Mouse (Mus musculus) liver, embryonic 11.5 days (tissue): Measurements from ENCODE around the gene Dusp19. TPM values are rescaled to one million over a fixed set of nuclear protein-coding genes. Genes with fewer than 3 reads are reported as not detected.

Source experiments
- ATAC-seq: fragments of 200-750 bp; cut with Nextera tagmentation; replicated peaks from 2 replicates; pipeline ENCODE4 v1.8.0; 2017; ENCODE audit warnings: moderate number of reproducible peaks, mild to moderate bottlenecking, moderate TSS enrichment, moderate library complexity; ENCODE audit not compliant: low FRiP score
- DNase-seq: peaks from one replicate; pipeline ENCODE4 v3.0.0-alpha.2; 2017; ENCODE audit warnings: low spot score
- H3K27ac ChIP-seq: fragments of 300-500 bp; sonication (generic); 2 replicates; pipeline ENCODE4 v1.5.1; 2014; ENCODE audit warnings: mild to moderate bottlenecking, low read depth, low read length, control low read depth
- H3K27me3 ChIP-seq: fragments of 300-500 bp; sonication (generic); replicated peaks from 2 replicates; pipeline ENCODE4 v1.6.1; 2014; ENCODE audit warnings: low read length, mixed read lengths; ENCODE audit not compliant: control insufficient read depth, insufficient read depth
- H3K36me3 ChIP-seq: fragments of 300-500 bp; sonication (generic); 2 replicates; pipeline ENCODE4 v1.6.1; 2014; ENCODE audit warnings: mild to moderate bottlenecking, low read length, moderate library complexity, mixed read lengths; ENCODE audit not compliant: control insufficient read depth, insufficient read depth
- H3K4me1 ChIP-seq: fragments of 300-500 bp; sonication (generic); replicated peaks from 2 replicates; pipeline ENCODE4 v1.6.1; 2014; ENCODE audit warnings: low read length, mixed read lengths; ENCODE audit not compliant: control insufficient read depth, insufficient read depth
- H3K4me2 ChIP-seq: fragments of 300-500 bp; sonication (generic); 2 replicates; pipeline ENCODE4 v1.6.1; 2014; ENCODE audit warnings: mild to moderate bottlenecking, control low read depth, moderate library complexity
- H3K4me3 ChIP-seq: fragments of 300-500 bp; sonication (generic); 2 replicates; pipeline ENCODE4 v1.5.1; 2014; ENCODE audit warnings: low read depth, low read length, control low read depth
- H3K9ac ChIP-seq: fragments of 300-500 bp; sonication (generic); 2 replicates; pipeline ENCODE4 v1.6.1; 2014; ENCODE audit warnings: low read depth, low read length, control low read depth
- H3K9me3 ChIP-seq: fragments of 300-500 bp; sonication (generic); 2 replicates; pipeline ENCODE4 v1.6.1; 2016; ENCODE audit warnings: low read length, inconsistent platforms, mixed read lengths; ENCODE audit not compliant: control insufficient read depth
- WGBS: fragments of 180-500 bp; shearing (Covaris S2); extraction: QIAGEN DNeasy Blood & Tissue Kit; methylation state at CpG from one replicate; pipeline ENCODE4 v1.1.7; 2014; 5-methylcytosine and 5-hydroxymethylcytosine counted together
- polyA plus RNA-seq: library from polyadenylated mRNA; unstranded; fragments of >200 nt; fragmentation: Nextera tagmentation; extraction: Ambion mirVana; gene quantifications from 2 replicates; pipeline ENCODE4 v1.2.1, GENCODE M21; 2014

Gene Dusp19
- 16.1 and 18.6 TPM in 2 replicates for polyA plus RNA-seq

DNA sequence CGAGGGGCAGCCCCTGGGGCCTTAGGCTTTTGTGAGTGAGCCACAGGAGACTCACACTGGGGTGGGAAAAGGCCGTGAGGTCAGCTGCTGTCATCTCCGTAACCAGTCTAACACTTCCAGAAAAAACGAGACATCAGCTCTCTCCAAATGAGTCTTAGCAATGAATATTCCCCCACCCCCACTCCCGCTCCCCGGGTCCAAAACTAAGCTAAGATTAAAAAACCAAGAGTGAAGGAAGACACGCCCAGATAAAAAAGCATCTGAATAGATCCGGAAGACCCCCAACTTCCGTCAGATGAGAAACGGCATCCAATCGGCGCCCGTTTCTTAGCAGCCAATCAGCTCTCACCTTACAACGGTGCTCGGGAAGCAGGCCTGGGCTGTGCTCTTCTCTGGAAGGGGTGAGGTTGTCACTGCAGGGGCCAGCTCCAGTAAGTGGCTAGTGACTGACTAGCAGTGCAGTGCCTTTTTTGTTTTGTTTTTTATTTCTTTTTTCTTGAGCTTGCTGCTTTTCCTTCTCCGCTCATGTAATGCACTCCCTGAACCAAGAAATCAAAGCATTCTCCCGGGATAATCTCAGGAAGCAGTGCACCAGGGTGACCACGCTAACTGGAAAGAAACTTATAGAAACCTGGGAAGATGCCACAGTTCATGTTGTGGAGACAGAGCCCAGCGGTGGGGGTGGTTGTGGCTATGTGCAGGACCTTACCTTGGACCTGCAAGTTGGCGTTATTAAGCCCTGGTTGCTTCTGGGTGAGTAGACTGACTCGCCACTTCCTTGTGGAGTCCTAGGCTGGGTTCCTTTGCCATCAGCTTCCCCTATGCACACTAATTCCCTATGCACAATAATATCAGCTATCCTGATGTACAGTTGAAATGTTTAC lies at the start of gene Dusp19, which contains the start of gene Nup35:
TSS of gene Dusp19 (plus strand) at position 192 of the 884 bp plus-strand sequence.
TSS of gene Nup35 (plus strand) at position 383 of the 884 bp plus-strand sequence.
- peak within 1 kb of the TSS; percentile 40; the same call in 1 of the 2 replicates for H3K27ac ChIP-seq
- H3K9ac ChIP-seq = peak within 1 kb of the TSS; percentile 84
- DNase-seq (peak; percentile 81), ATAC-seq (peak; percentile 100)
- H3K9me3 ChIP-seq = no peaks in the 10 kb centered on the region
- H3K4me1 ChIP-seq = no peaks in the 10 kb centered on the region
- H3K27me3 ChIP-seq = no peaks in the 10 kb centered on the region
- peak within 1 kb of the TSS; percentile 73 for H3K4me3 ChIP-seq
- H3K4me2 ChIP-seq = peak within 1 kb of the TSS; percentile 85
- peaks cover 2% of the 10 kb centered on the region; the same call in 1 of the 2 replicates for H3K36me3 ChIP-seq
- 3% methylated on average over 21 of the region's 21 CpGs for WGBS

GRCm38 (mm10) chr2:80567411-80567810 lies 49.4 kb upstream of the Dusp19 start:
- Histone ChIP-seq H3K9me3 (no peaks in the 10 kb centered on the region), H3K9ac (no peak overlapping the region), H3K27ac (no peak overlapping the region), H3K4me2 (no peak overlapping the region), H3K36me3 (no peaks in the 10 kb centered on the region), H3K27me3 (no peaks in the 10 kb centered on the region), H3K4me3 (no peak overlapping the region), H3K4me1 (no peaks in the 10 kb centered on the region)
- ATAC-seq (no peak), DNase-seq (no peak)
- WGBS = 88% methylated on average over 4 of the region's 4 CpGs

DNA sequence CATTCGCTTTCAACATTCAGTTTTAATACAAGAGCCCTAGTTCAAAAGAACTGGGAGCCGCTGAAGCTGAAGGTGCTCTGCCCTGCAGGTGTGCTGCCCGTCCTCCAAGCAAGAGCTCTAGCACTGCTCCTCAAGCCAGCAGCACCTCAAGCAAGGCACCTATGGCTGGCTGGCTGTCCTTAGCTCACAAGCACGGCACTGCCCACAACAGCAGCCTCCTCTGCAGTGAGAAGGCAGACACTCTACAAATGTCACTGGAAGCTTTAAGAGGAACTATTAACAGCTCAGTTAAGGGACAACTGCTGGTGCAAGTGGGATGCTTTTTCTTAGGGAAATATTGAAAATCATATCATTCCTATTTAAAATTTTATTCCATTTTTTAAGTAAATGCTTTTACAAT lies 46.2 kb upstream of the Dusp19 start:
- H3K9ac ChIP-seq = no peak overlapping the region
- no peak for DNase-seq
- H3K9me3 ChIP-seq = no peaks in the 10 kb centered on the region
- no peaks in the 10 kb centered on the region for H3K36me3 ChIP-seq
- H3K4me1 ChIP-seq = no peaks in the 10 kb centered on the region
- 72% methylated on average over 4 of the region's 4 CpGs for WGBS
- H3K4me3 ChIP-seq = no peak overlapping the region
- no peak for ATAC-seq
- no peak overlapping the region for H3K27ac ChIP-seq
- H3K4me2 ChIP-seq = no peak overlapping the region
- H3K27me3 ChIP-seq = no peaks in the 10 kb centered on the region

DNA sequence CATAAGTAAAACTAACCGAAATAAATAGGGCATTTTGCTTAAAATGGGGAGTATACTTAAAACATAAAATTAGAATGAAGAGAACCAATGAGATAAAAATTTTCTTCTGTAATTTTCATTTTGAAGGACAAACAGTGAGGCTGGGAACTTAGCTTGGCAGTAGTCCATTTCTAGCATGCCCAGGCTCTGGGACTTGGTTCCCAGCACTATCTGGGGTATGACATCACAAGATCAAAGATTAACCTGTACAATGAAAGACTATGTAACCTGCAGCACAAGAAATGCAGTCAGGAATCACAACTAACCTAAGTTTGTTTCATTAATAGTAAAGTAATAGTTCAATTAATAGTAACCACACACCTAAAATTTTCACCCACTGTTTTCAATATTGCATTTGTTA lies 39.6 kb upstream of the Dusp19 start:
- peaks cover 7% of the 10 kb centered on the region for H3K4me1 ChIP-seq
- no peak overlapping the region for H3K4me3 ChIP-seq
- H3K27ac ChIP-seq = no peak overlapping the region
- H3K9me3 ChIP-seq = no peaks in the 10 kb centered on the region
- DNase-seq (no peak), ATAC-seq (no peak)
- H3K27me3 ChIP-seq = no peaks in the 10 kb centered on the region; the same call in 1 of the 2 replicates
- H3K36me3 ChIP-seq = no peaks in the 10 kb centered on the region
- H3K4me2 ChIP-seq = no peak overlapping the region
- 96% methylated on average over 1 of the region's 1 CpGs for WGBS
- H3K9ac ChIP-seq = no peak overlapping the region

DNA sequence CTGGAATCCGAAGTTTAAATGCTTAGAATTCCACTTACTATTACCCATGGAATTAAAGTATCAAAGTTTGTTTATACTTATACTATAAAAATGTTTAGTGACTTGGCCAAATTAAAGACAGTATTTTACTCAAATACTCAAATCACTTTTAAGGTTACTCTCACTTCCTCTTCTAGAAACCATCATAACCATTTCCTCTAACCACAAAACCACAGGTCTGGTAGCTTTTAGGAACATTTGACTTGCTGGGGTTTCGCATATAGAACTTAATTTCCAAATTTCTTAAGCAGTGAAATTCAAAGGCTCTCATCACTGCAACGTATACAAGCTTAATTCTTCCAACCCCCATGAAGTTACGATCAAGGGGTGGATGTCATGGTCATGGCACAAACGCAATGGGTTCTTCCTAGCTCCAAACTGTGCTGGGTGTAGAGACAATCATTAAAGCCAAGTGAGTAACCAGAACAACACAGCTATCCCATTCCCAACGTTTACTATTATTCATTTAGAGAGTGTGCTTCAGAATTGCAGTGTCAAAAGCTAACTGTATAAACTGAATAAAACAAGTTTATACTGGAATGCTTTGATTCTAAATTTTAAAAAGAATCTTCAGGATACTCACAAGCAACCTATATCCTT lies 37.5 kb upstream of the Dusp19 start:
- Histone ChIP-seq H3K4me3 (peak overlapping the region; percentile 30), H3K4me1 (peaks cover 7% of the 10 kb centered on the region), H3K4me2 (peak overlapping the region; percentile 87), H3K27me3 (no peaks in the 10 kb centered on the region; the same call in 1 of the 2 replicates), H3K9me3 (peaks cover 2% of the 10 kb centered on the region; the same call in 1 of the 2 replicates), H3K36me3 (no peaks in the 10 kb centered on the region), H3K27ac (no peak overlapping the region), H3K9ac (no peak overlapping the region)
- WGBS = 33% methylated on average over 6 of the region's 6 CpGs
- ATAC-seq = no peak
- DNase-seq = no peak

DNA sequence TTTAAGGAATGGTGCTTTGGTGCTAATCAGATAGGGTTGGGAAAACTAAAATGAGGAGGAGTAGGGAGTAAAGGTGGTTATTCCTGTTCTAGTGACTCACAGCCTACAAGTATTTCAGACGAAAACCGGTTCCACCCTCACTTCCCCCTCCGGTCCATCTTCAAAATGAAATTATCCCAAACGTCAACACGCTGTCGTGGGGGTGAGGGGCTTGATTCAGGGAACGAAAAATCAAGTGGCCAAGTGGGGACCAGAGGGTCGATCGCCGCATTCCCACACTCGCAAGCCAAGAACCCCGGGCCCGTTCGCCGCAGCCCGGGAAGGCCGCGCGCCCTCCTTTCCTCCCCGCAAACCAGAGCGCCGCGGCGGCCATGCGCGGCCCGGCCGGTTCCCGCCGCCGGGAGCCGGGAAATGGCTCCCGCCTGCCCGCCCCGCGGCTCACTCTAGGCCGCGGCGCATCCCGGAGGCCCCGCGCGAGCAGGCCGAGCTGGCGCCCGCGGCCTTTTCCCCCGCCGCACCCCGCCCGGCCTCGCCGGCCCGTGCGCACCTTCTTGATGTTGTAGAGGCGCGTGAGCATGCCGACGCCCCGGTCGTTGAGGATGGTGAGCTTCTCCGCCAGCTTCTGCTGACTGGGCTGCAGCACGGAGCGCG lies 36.4 kb upstream of the Dusp19 start:
- Histone ChIP-seq H3K27me3 (no peaks in the 10 kb centered on the region; the same call in 1 of the 2 replicates), H3K36me3 (no peaks in the 10 kb centered on the region), H3K9me3 (peaks cover 2% of the 10 kb centered on the region; the same call in 1 of the 2 replicates), H3K4me2 (peak overlapping the region; percentile 87), H3K27ac (peak overlapping the region; percentile 96), H3K9ac (peak overlapping the region; percentile 94), H3K4me3 (peak overlapping the region; percentile 89), H3K4me1 (peaks cover 7% of the 10 kb centered on the region)
- ATAC-seq (peak; percentile 66), DNase-seq (peak; percentile 55)
- WGBS = under 1% methylated on average over 62 of the region's 65 CpGs

DNA sequence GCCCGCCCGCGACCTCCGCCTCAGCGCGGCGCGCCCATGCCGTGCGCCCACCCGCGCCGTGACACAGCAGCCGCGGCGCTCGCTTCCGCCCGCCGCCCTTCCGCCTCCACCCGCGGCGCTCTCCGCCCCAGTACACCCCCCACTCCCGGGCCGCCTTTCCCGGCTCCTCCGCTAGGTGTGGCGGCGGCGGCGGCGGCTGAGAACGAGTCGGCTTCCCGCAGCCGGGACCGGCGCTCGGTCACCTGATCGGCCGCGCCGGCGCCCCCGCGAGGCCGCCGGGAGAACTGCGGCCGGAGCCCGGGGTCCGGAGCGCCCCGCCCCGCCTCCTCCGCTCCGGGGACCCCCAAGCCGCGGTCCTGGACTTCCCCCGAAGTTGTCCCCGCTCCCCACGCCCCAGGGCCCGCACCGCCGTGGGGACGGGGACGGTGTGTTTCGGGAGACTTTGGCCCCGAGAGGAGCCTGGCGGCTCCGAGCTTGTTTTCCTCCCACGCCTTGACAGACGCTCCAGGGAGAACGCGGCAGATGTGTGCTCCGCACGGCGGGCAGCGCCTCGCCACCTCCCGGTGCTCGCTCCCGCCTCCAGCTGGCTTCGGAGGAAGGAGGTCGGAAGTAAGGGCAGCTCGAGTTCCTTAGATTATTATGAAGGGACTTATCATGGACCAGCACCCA lies 35.7 kb upstream of the Dusp19 start, which contains the start of gene Nckap1:
TSS of gene Nckap1 (minus strand) at position 338 of the 669 bp plus-strand sequence.
- WGBS = under 1% methylated on average over 70 of the region's 88 CpGs
- Histone ChIP-seq H3K9ac (peak within 1 kb of the TSS; percentile 94), H3K36me3 (no peaks in the 10 kb centered on the region), H3K4me2 (peak within 1 kb of the TSS; percentile 87), H3K4me3 (peak within 1 kb of the TSS; percentile 89), H3K4me1 (peaks cover 7% of the 10 kb centered on the region), H3K27ac (peak within 1 kb of the TSS; percentile 96), H3K9me3 (peaks cover 2% of the 10 kb centered on the region; the same call in 1 of the 2 replicates), H3K27me3 (no peaks in the 10 kb centered on the region; the same call in 1 of the 2 replicates)
- ATAC-seq = peak; percentile 93
- DNase-seq = peak; percentile 86

GRCm38 (mm10) chr2:80582356-80582755 lies 34.5 kb upstream of the Dusp19 start:
- H3K27ac ChIP-seq = no peak overlapping the region
- peaks cover 7% of the 10 kb centered on the region for H3K4me1 ChIP-seq
- H3K36me3 ChIP-seq = no peaks in the 10 kb centered on the region
- H3K4me2 ChIP-seq = no peak overlapping the region
- ATAC-seq (no peak), DNase-seq (no peak)
- H3K4me3 ChIP-seq = no peak overlapping the region
- peaks cover 2% of the 10 kb centered on the region; the same call in 1 of the 2 replicates for H3K9me3 ChIP-seq
- H3K27me3 ChIP-seq = no peaks in the 10 kb centered on the region
- no peak overlapping the region for H3K9ac ChIP-seq
- WGBS = 85% methylated on average over 3 of the region's 3 CpGs
